Mouse (Mus musculus) olfactory bulb, adult 2 months (tissue): Measurements from ENCODE around the gene AK157302.
"Not testable (repeated sequence)": the region's sequence is repeated elsewhere in the genome, so short reads cannot be mapped to it uniquely, and the experiment has no call there.

Source experiments
- CTCF ChIP-seq: fragments of 200-500 bp; IDR thresholded peaks from 2 replicates; pipeline ENCODE4 v1.5.1; 2012; ENCODE audit warnings: low read depth, mild to moderate bottlenecking, low read length, moderate library complexity; ENCODE audit not compliant: insufficient read depth
- POLR2A ChIP-seq: fragments of 200-500 bp; IDR thresholded peaks from 2 replicates; pipeline ENCODE4 v1.6.1; 2012; ENCODE audit warnings: mild to moderate bottlenecking, low read depth, low read length, moderate library complexity; ENCODE audit not compliant: insufficient read depth

DNA sequence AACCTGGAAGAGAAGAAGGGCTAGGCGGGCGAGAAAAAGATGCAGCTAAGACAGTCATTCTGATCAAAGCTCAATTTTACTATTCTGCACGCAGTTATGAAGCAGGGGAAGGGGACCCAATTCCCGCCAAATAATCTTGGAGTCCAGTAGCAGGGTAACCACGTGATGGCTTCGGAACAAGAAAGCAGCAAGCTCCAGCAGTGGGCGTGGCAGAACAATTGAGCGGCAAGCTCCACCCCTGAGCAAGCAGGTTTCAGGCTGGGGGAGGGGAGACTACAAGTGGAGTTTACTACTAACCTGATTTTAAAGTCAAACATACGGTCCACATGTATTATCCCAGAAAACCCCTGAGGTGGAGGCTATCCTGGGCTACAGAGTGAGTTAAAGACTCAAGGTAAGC, 32.5 kb upstream of the AK157302 start:
- TF ChIP-seq CTCF, POLR2A: not testable (repeated sequence)
